Mouse (Mus musculus): ENCODE results near the gene Slpi.

Gene Slpi

GRCm38 (mm10) chr2:164389020-164389419, at the start of gene Slpi:
Slpi (minus strand) TSS chr2:164389095.
- no peak for DNase-seq (ENCODE audit: low read depth)

- DNase-seq (ENCODE audit: low read depth) = no peak
Measured at GRCm38 (mm10) chr2:164438257-164438656, 49.4 kb upstream of the Slpi start.

GRCm38 (mm10) chr2:164437710-164438109, 48.8 kb upstream of the Slpi start:
- DNase-seq (ENCODE audit: low read depth) = no peak

GRCm38 (mm10) chr2:164436961-164437360, 48.1 kb upstream of the Slpi start:
- no peak for DNase-seq (ENCODE audit: low read depth)

- DNase-seq (ENCODE audit: low read depth) = no peak
Measured at GRCm38 (mm10) chr2:164436215-164436913, 47.5 kb upstream of the Slpi start.

- no peak for DNase-seq (ENCODE audit: low read depth)
Measured at GRCm38 (mm10) chr2:164435216-164436090, 46.6 kb upstream of the Slpi start.

GRCm38 (mm10) chr2:164434681-164435080, 45.8 kb upstream of the Slpi start:
- no peak for DNase-seq (ENCODE audit: low read depth)

GRCm38 (mm10) chr2:164433278-164433895, 44.5 kb upstream of the Slpi start:
- DNase-seq (ENCODE audit: low read depth) = no peak

GRCm38 (mm10) chr2:164432541-164433191, 43.8 kb upstream of the Slpi start:
- no peak for DNase-seq (ENCODE audit: low read depth)

GRCm38 (mm10) chr2:164431676-164432465, 43.0 kb upstream of the Slpi start:
- no peak for DNase-seq (ENCODE audit: low read depth)

- no peak for DNase-seq (ENCODE audit: low read depth)
Measured at GRCm38 (mm10) chr2:164430697-164431096, 41.8 kb upstream of the Slpi start.

GRCm38 (mm10) chr2:164429881-164430615, 41.2 kb upstream of the Slpi start:
- DNase-seq (ENCODE audit: low read depth) = no peak

- no peak for DNase-seq (ENCODE audit: low read depth)
Measured at GRCm38 (mm10) chr2:164428451-164428850, 39.6 kb upstream of the Slpi start.

GRCm38 (mm10) chr2:164426952-164427351, 38.1 kb upstream of the Slpi start:
- no peak for DNase-seq (ENCODE audit: low read depth)

- DNase-seq (ENCODE audit: low read depth) = no peak
Measured at GRCm38 (mm10) chr2:164426121-164426520, 37.2 kb upstream of the Slpi start.

- no peak for DNase-seq (ENCODE audit: low read depth)
Measured at GRCm38 (mm10) chr2:164425401-164425800, 36.5 kb upstream of the Slpi start.

GRCm38 (mm10) chr2:164424406-164424805, 35.5 kb upstream of the Slpi start:
- DNase-seq (ENCODE audit: low read depth) = no peak

- no peak for DNase-seq (ENCODE audit: low read depth)
Measured at GRCm38 (mm10) chr2:164423464-164423863, 34.6 kb upstream of the Slpi start.

- no peak for DNase-seq (ENCODE audit: low read depth)
Measured at GRCm38 (mm10) chr2:164422675-164423393, 33.9 kb upstream of the Slpi start.

GRCm38 (mm10) chr2:164421979-164422378, 33.1 kb upstream of the Slpi start:
- DNase-seq (ENCODE audit: low read depth) = no peak

Data from c-Kit-positive CD71-positive TER-119-negative erythroid progenitor cells, embryonic 14.5 days (primary cell).